Mouse (Mus musculus) MEL (cell line): ENCODE data around the gene Akap12. TPM values are rescaled to one million over a fixed set of nuclear protein-coding genes. Genes with fewer than 3 reads are reported as not detected.

Experiments used
- DNase-seq: peaks from one replicate; pipeline ENCODE4 v3.0.0; 2011; ENCODE audit warnings: low read depth, low spot score
- H3K27ac ChIP-seq: 2 replicates; pipeline ENCODE4 v1.5.1; 2012; ENCODE audit warnings: low read depth, mild to moderate bottlenecking, control low read depth, low read length, moderate library complexity; ENCODE audit not compliant: control insufficient read depth
- H3K27me3 ChIP-seq, 2 experiments: fragments of 150-350 bp in 1 of 2; sonication (generic) in 1 of 2; 2 replicates each; pipeline ENCODE4 v1.6.1; 2012; ENCODE audit warnings: low read length in 2 of 2, mild to moderate bottlenecking in 2 of 2, improper control_type of control experiment in 1 of 2, moderate library complexity in 1 of 2; ENCODE audit not compliant: insufficient read depth in 2 of 2, control insufficient read depth in 1 of 2
- H3K36me3 ChIP-seq, 2 experiments: 2 replicates each; pipeline ENCODE4 v1.6.1; 2012 to 2014; ENCODE audit warnings: low read length in 2 of 2, improper control_type of control experiment in 1 of 2, inconsistent platforms in 1 of 2, mild to moderate bottlenecking in 1 of 2; ENCODE audit not compliant: insufficient read depth in 2 of 2, control insufficient read depth in 1 of 2
- H3K4me1 ChIP-seq, 2 experiments: fragments of 150-350 bp in 1 of 2; sonication (generic) in 1 of 2; 2 replicates each; pipeline ENCODE4 v1.6.1; 2012; ENCODE audit warnings: low read length in 2 of 2, improper control_type of control experiment in 1 of 2, mild to moderate bottlenecking in 1 of 2; ENCODE audit not compliant: insufficient read depth in 2 of 2, control insufficient read depth in 1 of 2
- H3K4me3 ChIP-seq, 2 experiments: fragments of 150-350 bp in 1 of 2; sonication (generic) in 1 of 2; 2 replicates each; pipeline ENCODE4 v1.5.1; 2012; ENCODE audit warnings: low read depth in 2 of 2, low read length in 2 of 2, mild to moderate bottlenecking in 2 of 2, moderate library complexity in 2 of 2, control low read depth in 1 of 2, improper control_type of control experiment in 1 of 2; ENCODE audit not compliant: control insufficient read depth in 1 of 2, insufficient read depth in 1 of 2
- H3K79me2 ChIP-seq: 2 replicates; pipeline ENCODE4 v1.6.1; 2012; ENCODE audit warnings: mild to moderate bottlenecking, low read length, moderate library complexity; ENCODE audit not compliant: control insufficient read depth, poor library complexity, insufficient read depth
- H3K9ac ChIP-seq: 2 replicates; pipeline ENCODE4 v1.6.1; 2012; ENCODE audit warnings: low read depth, mild to moderate bottlenecking, control low read depth, low read length, moderate library complexity; ENCODE audit not compliant: control insufficient read depth, poor library complexity, severe bottlenecking
- H3K9me3 ChIP-seq: fragments of 150-350 bp; sonication (generic); replicated peaks from 2 replicates; pipeline ENCODE4 v1.6.1; 2012; ENCODE audit warnings: mild to moderate bottlenecking, low read length, improper control_type of control experiment, moderate library complexity; ENCODE audit not compliant: insufficient read depth
- CTCF ChIP-seq, 3 experiments: IDR thresholded peaks in 2 of 3; conservative IDR thresholded peaks in 1 of 3; 2 replicates each; pipeline ENCODE4 v1.5.1; 2011 to 2012; ENCODE audit warnings: low read length in 3 of 3, low read depth in 2 of 3, mild to moderate bottlenecking in 2 of 3, improper control_type of control experiment in 1 of 3, inconsistent platforms in 1 of 3, mixed read lengths in 1 of 3, moderate library complexity in 1 of 3; ENCODE audit not compliant: control insufficient read depth in 1 of 3, insufficient read depth in 1 of 3, poor library complexity in 1 of 3, severe bottlenecking in 1 of 3
- ELF1 ChIP-seq: IDR thresholded peaks from 2 replicates; pipeline ENCODE4 v1.6.1; 2014; ENCODE audit warnings: low read depth, mild to moderate bottlenecking, inconsistent platforms, low read length, improper control_type of control experiment, moderate library complexity
- EP300 ChIP-seq, 2 experiments: IDR thresholded peaks; 2 replicates each; pipeline ENCODE4 v1.6.1; 2011; ENCODE audit warnings: improper control_type of control experiment in 2 of 2, low read length in 2 of 2, low read depth in 1 of 2, mild to moderate bottlenecking in 1 of 2
- GABPA ChIP-seq: IDR thresholded peaks from 2 replicates; pipeline ENCODE4 v1.6.1; 2012; ENCODE audit warnings: low read depth, mild to moderate bottlenecking, inconsistent platforms, low read length, improper control_type of control experiment, moderate library complexity
- JUND ChIP-seq: IDR thresholded peaks from 2 replicates; pipeline ENCODE4 v1.6.1; 2011; ENCODE audit warnings: low read depth, mild to moderate bottlenecking, improper control_type of control experiment, low read length
- MAZ ChIP-seq: IDR thresholded peaks from 2 replicates; pipeline ENCODE4 v1.6.1; 2012; ENCODE audit warnings: low read depth, mild to moderate bottlenecking, inconsistent platforms, low read length, improper control_type of control experiment
- MEF2A ChIP-seq: IDR thresholded peaks from 2 replicates; pipeline ENCODE4 v1.6.1; 2014; ENCODE audit warnings: low read depth, mild to moderate bottlenecking, inconsistent platforms, low read length, improper control_type of control experiment; ENCODE audit not compliant: poor library complexity, insufficient replicate concordance, severe bottlenecking; ENCODE audit errors: extremely low read depth
- MXI1 ChIP-seq: IDR thresholded peaks from 2 replicates; pipeline ENCODE4 v1.6.1; 2011; ENCODE audit warnings: mild to moderate bottlenecking, low read depth, low read length, improper control_type of control experiment
- NRF1 ChIP-seq: IDR thresholded peaks from 2 replicates; pipeline ENCODE4 v1.6.1; 2014; ENCODE audit warnings: low read depth, mild to moderate bottlenecking, inconsistent platforms, low read length, improper control_type of control experiment, moderate library complexity; ENCODE audit not compliant: poor library complexity, insufficient read depth, severe bottlenecking
- POLR2A ChIP-seq, 2 experiments: IDR thresholded peaks; 2 replicates each; pipeline ENCODE4 v1.6.1; 2011 to 2012; ENCODE audit warnings: low read length in 2 of 2, mild to moderate bottlenecking in 2 of 2, control low read depth in 1 of 2, improper control_type of control experiment in 1 of 2, low read depth in 1 of 2, moderate library complexity in 1 of 2; ENCODE audit not compliant: control insufficient read depth in 1 of 2, insufficient read depth in 1 of 2, poor library complexity in 1 of 2
- RAD21 ChIP-seq: IDR thresholded peaks from 2 replicates; pipeline ENCODE4 v1.6.1; 2011; ENCODE audit warnings: mild to moderate bottlenecking, low read depth, low read length, improper control_type of control experiment
- RCOR1 ChIP-seq: IDR thresholded peaks from 2 replicates; pipeline ENCODE4 v1.6.1; 2012; ENCODE audit warnings: low read depth, mild to moderate bottlenecking, inconsistent platforms, low read length, improper control_type of control experiment
- SIN3A ChIP-seq: IDR thresholded peaks from 2 replicates; pipeline ENCODE4 v1.6.1; 2012; ENCODE audit warnings: low read length, improper control_type of control experiment, inconsistent platforms
- SMC3 ChIP-seq: IDR thresholded peaks from 2 replicates; pipeline ENCODE4 v1.6.1; 2011; ENCODE audit warnings: low read depth, low read length, improper control_type of control experiment
- TBP ChIP-seq: IDR thresholded peaks from 2 replicates; pipeline ENCODE4 v1.8.0; 2011; ENCODE audit warnings: low read depth, low read length, improper control_type of control experiment
- TCF12 ChIP-seq: IDR thresholded peaks from 2 replicates; pipeline ENCODE4 v1.6.1; 2014; ENCODE audit warnings: low read depth, mild to moderate bottlenecking, inconsistent platforms, low read length, improper control_type of control experiment, moderate library complexity
- ZMIZ1 ChIP-seq: IDR thresholded peaks from 2 replicates; pipeline ENCODE4 v1.6.1; 2012; ENCODE audit warnings: low read depth, mild to moderate bottlenecking, inconsistent platforms, low read length, improper control_type of control experiment, moderate library complexity
- ZNF384 ChIP-seq: IDR thresholded peaks from 2 replicates; pipeline ENCODE4 v1.6.1; 2012; ENCODE audit warnings: low read depth, mild to moderate bottlenecking, inconsistent platforms, low read length, improper control_type of control experiment
- polyA plus RNA-seq, 2 experiments: library from polyadenylated mRNA; stranded (reverse) in 1 of 2; unstranded in 1 of 2; fragments of >175 nt in 1 of 2; fragments of >200 nt in 1 of 2; gene quantifications; 2 replicates each; pipeline versions ENCODE4 v1.2.1 to v1.2.4; 2012; ENCODE audit warnings: low replicate concordance in 2 of 2, low read depth in 1 of 2; ENCODE audit not compliant: insufficient read length in 2 of 2, insufficient read depth in 1 of 2, missing spikeins in 1 of 2
- total RNA-seq: library from RNA; depleted of rRNA; stranded (reverse); fragments of 300-350 nt; gene quantifications from 2 replicates; pipeline ENCODE4 v1.2.3, GENCODE M21; 2012

Akap12 gene
- total and polyA plus RNA-seq, 3 experiments = 0.08 to 0.42 TPM; not detected in 1

GRCm38 (mm10) chr10:4243591-4244300, 22.4 kb upstream of the Akap12 start:
- Histone ChIP-seq H3K36me3 (no peaks in the 10 kb centered on the region), H3K9ac (no peak overlapping the region), H3K4me1 (no peaks in the 10 kb centered on the region), H3K27me3 (no peaks in the 10 kb centered on the region)
- DNase-seq = no peak
- TF ChIP-seq JUND = no peak
- no peak for TF ChIP-seq RAD21
- TF ChIP-seq MEF2A = no peak
- TF ChIP-seq POLR2A (IDR thresholded peaks at IDR 0.05; ENCODE audit: control insufficient read depth in 1 of 2, insufficient read depth in 1 of 2, low read depth in 1 of 2, low read length in 2 of 2, poor library complexity in 1 of 2) = no peak
- TF ChIP-seq GABPA = no peak
- TF ChIP-seq, all 39 proteins: peak for 0
- Histone ChIP-seq H3K4me3 (no peak overlapping the region), H3K79me2 (no peaks in the 10 kb centered on the region), H3K9me3 (no peaks in the 10 kb centered on the region), H3K27ac (no peak overlapping the region)

GRCm38 (mm10) chr10:4245812-4246211, 20.4 kb upstream of the Akap12 start:
- Histone ChIP-seq H3K27me3 (no peaks in the 10 kb centered on the region), H3K79me2 (no peaks in the 10 kb centered on the region), H3K27ac (no peak overlapping the region), H3K36me3 (no peaks in the 10 kb centered on the region), H3K9ac (no peak overlapping the region), H3K4me3 (no peak overlapping the region), H3K9me3 (no peaks in the 10 kb centered on the region), H3K4me1 (peaks cover 0 to under 1% of the 10 kb centered on the region in 2 experiments; a peak in 1 of 4 replicates)
- DNase-seq = no peak
- TF ChIP-seq ZNF384 = no peak
- no peak for TF ChIP-seq TCF12
- TF ChIP-seq MAZ = no peak
- no peak for TF ChIP-seq SIN3A
- no peak for TF ChIP-seq GABPA
- no peak for TF ChIP-seq ELF1
- TF ChIP-seq TBP = no peak
- no peak for TF ChIP-seq CTCF (IDR thresholded peaks at IDR 0.05 in 2 of 3, conservative IDR thresholded peaks at IDR 0.05 in 1 of 3; ENCODE audit: control insufficient read depth in 1 of 3, insufficient read depth in 1 of 3, low read depth in 2 of 3, low read length in 3 of 3, poor library complexity in 1 of 3, severe bottlenecking in 1 of 3)
- no peak for TF ChIP-seq SMC3
- TF ChIP-seq EP300 (IDR thresholded peaks at IDR 0.05; ENCODE audit: low read depth in 1 of 2, low read length in 2 of 2) = no peak
- TF ChIP-seq RCOR1 = no peak

- Histone ChIP-seq H3K36me3 (no peaks in the 10 kb centered on the region), H3K9me3 (no peaks in the 10 kb centered on the region), H3K4me1 (peaks cover 0 to 4% of the 10 kb centered on the region in 2 experiments; a peak in 1 of 4 replicates), H3K27me3 (no peaks in the 10 kb centered on the region), H3K9ac (no peak overlapping the region), H3K27ac (no peak overlapping the region), H3K4me3 (no peak overlapping the region), H3K79me2 (no peaks in the 10 kb centered on the region)
- TF ChIP-seq ZMIZ1 (no peak), NRF1 (no peak), CTCF (IDR thresholded peaks at IDR 0.05 in 2 of 3, conservative IDR thresholded peaks at IDR 0.05 in 1 of 3; ENCODE audit: control insufficient read depth in 1 of 3, insufficient read depth in 1 of 3, low read depth in 2 of 3, low read length in 3 of 3, poor library complexity in 1 of 3, severe bottlenecking in 1 of 3) (no peak), MXI1 (no peak), ELF1 (no peak)
- no peak for DNase-seq
Observed at GRCm38 (mm10) chr10:4246407-4246806, 19.8 kb upstream of the Akap12 start.
